Mouse (Mus musculus): Measurements from ENCODE around the gene A830018L16Rik. TPM values are rescaled to one million over a fixed set of nuclear protein-coding genes. Genes with fewer than 3 reads are reported as not detected.

The A830018L16Rik gene
- polyA plus RNA-seq, 1 experiment = 4.6 TPM

- Histone ChIP-seq H3K27ac (ENCODE audit: insufficient read depth, low read length) (no peak overlapping the region), H3K36me3 (ENCODE audit: control insufficient read depth, insufficient read depth, low read length, poor library complexity, severe bottlenecking) (no peaks in the 10 kb centered on the region), H3K4me1 (ENCODE audit: control insufficient read depth, insufficient read depth, low read length) (no peaks in the 10 kb centered on the region), H3K27me3 (ENCODE audit: control insufficient read depth, insufficient read depth, low read length, poor library complexity, severe bottlenecking) (no peaks in the 10 kb centered on the region), H3K4me3 (ENCODE audit: low read depth, low read length) (no peak overlapping the region), H3K9me3 (replicated peaks; ENCODE audit: control insufficient read depth, insufficient read depth, low read length, poor library complexity, severe bottlenecking) (no peaks in the 10 kb centered on the region), H3K9ac (ENCODE audit: low read depth, poor library complexity, severe bottlenecking) (no peak overlapping the region)
- TF ChIP-seq CTCF (IDR thresholded peaks at IDR 0.05; ENCODE audit: low read depth, low read length) = no peak
- no peak for TF ChIP-seq EP300 (IDR thresholded peaks at IDR 0.05; ENCODE audit: insufficient read depth, low read depth, low read length)
- TF ChIP-seq POLR2A (IDR thresholded peaks at IDR 0.05; ENCODE audit: insufficient read depth, low read length) = no peak
Measured at GRCm38 (mm10) chr1:11990011-11990410, 576.1 kb downstream of the A830018L16Rik start.

GRCm38 (mm10) chr1:11996297-11996878 lies 582.5 kb downstream of the A830018L16Rik start:
- TF ChIP-seq POLR2A (IDR thresholded peaks at IDR 0.05; ENCODE audit: insufficient read depth, low read length) (no peak), EP300 (IDR thresholded peaks at IDR 0.05; ENCODE audit: insufficient read depth, low read depth, low read length) (no peak), CTCF (IDR thresholded peaks at IDR 0.05; ENCODE audit: low read depth, low read length) (no peak)
- H3K27me3 ChIP-seq (ENCODE audit: control insufficient read depth, insufficient read depth, low read length, poor library complexity, severe bottlenecking) = no peaks in the 10 kb centered on the region
- no peak overlapping the region for H3K9ac ChIP-seq (ENCODE audit: low read depth, poor library complexity, severe bottlenecking)
- H3K4me3 ChIP-seq (ENCODE audit: low read depth, low read length) = no peak overlapping the region
- no peak overlapping the region for H3K27ac ChIP-seq (ENCODE audit: insufficient read depth, low read length)
- H3K36me3 ChIP-seq (ENCODE audit: control insufficient read depth, insufficient read depth, low read length, poor library complexity, severe bottlenecking) = no peaks in the 10 kb centered on the region
- no peaks in the 10 kb centered on the region for H3K9me3 ChIP-seq (replicated peaks; ENCODE audit: control insufficient read depth, insufficient read depth, low read length, poor library complexity, severe bottlenecking)
- no peaks in the 10 kb centered on the region for H3K4me1 ChIP-seq (ENCODE audit: control insufficient read depth, insufficient read depth, low read length)

DNA sequence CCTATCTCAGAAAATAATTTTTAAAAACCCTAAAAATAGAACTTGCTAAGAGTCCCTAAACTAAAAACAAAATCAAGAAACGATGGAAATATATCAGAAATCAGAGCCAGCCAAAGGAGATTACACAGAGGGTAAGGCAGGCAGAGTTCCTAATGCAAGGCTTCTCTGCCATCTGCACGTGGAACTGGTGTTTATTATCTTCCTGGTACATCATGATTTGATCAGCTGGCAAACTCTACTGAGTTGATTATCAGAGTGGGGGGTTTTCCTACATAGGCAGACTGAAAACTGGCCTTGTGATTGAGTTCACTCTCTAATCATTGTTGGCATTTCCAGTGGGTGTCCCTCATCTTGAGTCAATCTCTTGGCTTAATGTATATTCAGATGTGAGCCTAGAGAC lies 583.7 kb downstream of the A830018L16Rik start:
- TF ChIP-seq CTCF (IDR thresholded peaks at IDR 0.05; ENCODE audit: low read depth, low read length) (no peak), EP300 (IDR thresholded peaks at IDR 0.05; ENCODE audit: insufficient read depth, low read depth, low read length) (no peak)
- no peaks in the 10 kb centered on the region for H3K9me3 ChIP-seq (replicated peaks; ENCODE audit: control insufficient read depth, insufficient read depth, low read length, poor library complexity, severe bottlenecking)
- H3K36me3 ChIP-seq (ENCODE audit: control insufficient read depth, insufficient read depth, low read length, poor library complexity, severe bottlenecking) = no peaks in the 10 kb centered on the region

DNA sequence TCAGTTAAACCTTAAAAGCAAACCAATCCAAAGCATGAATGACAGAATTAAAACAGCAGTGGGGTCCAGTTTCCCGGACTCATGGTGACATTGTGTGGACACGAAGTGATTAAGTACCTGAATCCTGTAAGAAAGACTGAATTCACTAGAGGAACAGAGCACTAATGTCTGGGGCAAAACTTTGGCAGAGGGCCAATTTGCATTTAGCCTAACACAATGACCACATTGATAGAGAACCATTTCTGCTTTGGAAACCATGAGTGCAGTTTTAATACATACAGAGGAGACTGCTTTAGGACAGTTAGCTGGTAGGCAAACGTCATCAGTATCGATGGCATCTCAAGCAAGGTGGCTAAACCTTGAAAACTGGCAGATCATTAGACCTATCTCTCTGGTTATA lies 586.7 kb downstream of the A830018L16Rik start:
- TF ChIP-seq EP300 (IDR thresholded peaks at IDR 0.05; ENCODE audit: insufficient read depth, low read depth, low read length) = no peak
- TF ChIP-seq CTCF (IDR thresholded peaks at IDR 0.05; ENCODE audit: low read depth, low read length) = no peak
- no peak for TF ChIP-seq POLR2A (IDR thresholded peaks at IDR 0.05; ENCODE audit: insufficient read depth, low read length)
- Histone ChIP-seq H3K36me3 (ENCODE audit: control insufficient read depth, insufficient read depth, low read length, poor library complexity, severe bottlenecking) (no peaks in the 10 kb centered on the region), H3K27ac (ENCODE audit: insufficient read depth, low read length) (no peak overlapping the region)

More for the DNA sequence above, 583.7 kb downstream of the A830018L16Rik start:
- H3K27ac ChIP-seq (ENCODE audit: insufficient read depth, low read length) = no peak overlapping the region
- H3K4me3 ChIP-seq (ENCODE audit: low read depth, low read length) = no peak overlapping the region
- no peaks in the 10 kb centered on the region for H3K27me3 ChIP-seq (ENCODE audit: control insufficient read depth, insufficient read depth, low read length, poor library complexity, severe bottlenecking)
- H3K9ac ChIP-seq (ENCODE audit: low read depth, poor library complexity, severe bottlenecking) = no peak overlapping the region
- no peaks in the 10 kb centered on the region for H3K4me1 ChIP-seq (ENCODE audit: control insufficient read depth, insufficient read depth, low read length)

GRCm38 (mm10) chr1:12008789-12009550 lies 595.1 kb downstream of the A830018L16Rik start:
- Histone ChIP-seq H3K9me3 (replicated peaks; ENCODE audit: control insufficient read depth, insufficient read depth, low read length, poor library complexity, severe bottlenecking) (no peaks in the 10 kb centered on the region), H3K27ac (ENCODE audit: insufficient read depth, low read length) (no peak overlapping the region), H3K9ac (ENCODE audit: low read depth, poor library complexity, severe bottlenecking) (no peak overlapping the region), H3K27me3 (ENCODE audit: control insufficient read depth, insufficient read depth, low read length, poor library complexity, severe bottlenecking) (no peaks in the 10 kb centered on the region), H3K4me3 (ENCODE audit: low read depth, low read length) (no peak overlapping the region), H3K4me1 (ENCODE audit: control insufficient read depth, insufficient read depth, low read length) (no peaks in the 10 kb centered on the region), H3K36me3 (ENCODE audit: control insufficient read depth, insufficient read depth, low read length, poor library complexity, severe bottlenecking) (no peaks in the 10 kb centered on the region)
- TF ChIP-seq EP300 (IDR thresholded peaks at IDR 0.05; ENCODE audit: insufficient read depth, low read depth, low read length) (no peak), CTCF (IDR thresholded peaks at IDR 0.05; ENCODE audit: low read depth, low read length) (no peak), POLR2A (IDR thresholded peaks at IDR 0.05; ENCODE audit: insufficient read depth, low read length) (no peak)

More for the DNA sequence above, 586.7 kb downstream of the A830018L16Rik start:
- no peaks in the 10 kb centered on the region for H3K9me3 ChIP-seq (replicated peaks; ENCODE audit: control insufficient read depth, insufficient read depth, low read length, poor library complexity, severe bottlenecking)
- H3K27me3 ChIP-seq (ENCODE audit: control insufficient read depth, insufficient read depth, low read length, poor library complexity, severe bottlenecking) = no peaks in the 10 kb centered on the region
- no peaks in the 10 kb centered on the region for H3K4me1 ChIP-seq (ENCODE audit: control insufficient read depth, insufficient read depth, low read length)
- H3K4me3 ChIP-seq (ENCODE audit: low read depth, low read length) = no peak overlapping the region
- no peak overlapping the region for H3K9ac ChIP-seq (ENCODE audit: low read depth, poor library complexity, severe bottlenecking)

- H3K4me3 ChIP-seq (ENCODE audit: low read depth, low read length) = no peak overlapping the region
- H3K4me1 ChIP-seq (ENCODE audit: control insufficient read depth, insufficient read depth, low read length) = no peaks in the 10 kb centered on the region
- no peak overlapping the region for H3K27ac ChIP-seq (ENCODE audit: insufficient read depth, low read length)
- no peak overlapping the region for H3K9ac ChIP-seq (ENCODE audit: low read depth, poor library complexity, severe bottlenecking)
- no peaks in the 10 kb centered on the region for H3K36me3 ChIP-seq (ENCODE audit: control insufficient read depth, insufficient read depth, low read length, poor library complexity, severe bottlenecking)
- no peak for TF ChIP-seq EP300 (IDR thresholded peaks at IDR 0.05; ENCODE audit: insufficient read depth, low read depth, low read length)
- TF ChIP-seq POLR2A (IDR thresholded peaks at IDR 0.05; ENCODE audit: insufficient read depth, low read length) = no peak
- TF ChIP-seq CTCF (IDR thresholded peaks at IDR 0.05; ENCODE audit: low read depth, low read length) = no peak
- H3K27me3 ChIP-seq (ENCODE audit: control insufficient read depth, insufficient read depth, low read length, poor library complexity, severe bottlenecking) = no peaks in the 10 kb centered on the region
- H3K9me3 ChIP-seq (replicated peaks; ENCODE audit: control insufficient read depth, insufficient read depth, low read length, poor library complexity, severe bottlenecking) = no peaks in the 10 kb centered on the region
Measured at GRCm38 (mm10) chr1:12009551-12009846, 595.6 kb downstream of the A830018L16Rik start.

All from ES-Bruce4 (cell line).